Mouse (Mus musculus) thymus, adult 2 months (tissue): ENCODE measurements around the gene Mov10l1.

Experiments
- CTCF ChIP-seq: fragments of 200-500 bp; IDR thresholded peaks from 2 replicates; pipeline ENCODE4 v1.5.1; 2012; ENCODE audit warnings: mild to moderate bottlenecking, control low read depth, low read length, moderate library complexity, borderline replicate concordance; ENCODE audit not compliant: control insufficient read depth, poor library complexity, insufficient read depth; ENCODE audit errors: extremely low read depth
- POLR2A ChIP-seq: fragments of 200-500 bp; IDR thresholded peaks from 2 replicates; pipeline ENCODE4 v1.6.1; 2012; ENCODE audit warnings: mild to moderate bottlenecking, low read length, control low read depth, moderate library complexity; ENCODE audit not compliant: control insufficient read depth, poor library complexity, insufficient read depth; ENCODE audit errors: extremely low read depth

GRCm38 (mm10) chr15:88978281-88979137, 4.2 kb upstream of the Mov10l1 start, which contains the start of gene Mlc1:
- TF ChIP-seq CTCF: no peak
- TF ChIP-seq POLR2A: no peak
